Mouse (Mus musculus): Measurements from ENCODE around the gene Rbp1. TPM values are rescaled to one million over a fixed set of nuclear protein-coding genes. Genes with fewer than 3 reads are reported as not detected.

Gene Rbp1
- total and polyA plus RNA-seq, 3 experiments: 6.3 to 7.9 (median 7.4) TPM

- intact Hi-C loops (cut with DNase I): no loop called here
- 51% methylated on average over 4 of the region's 4 CpGs for WGBS
- Histone ChIP-seq H3K4me3 (no peak overlapping the region), H3K27ac (peak overlapping the region; percentile 36), H3K79me2 (replicated peaks; ENCODE audit: control insufficient read depth, insufficient read depth, low read length) (no peaks in the 10 kb centered on the region), H3K4me1 (ENCODE audit: control insufficient read depth, insufficient read depth, low read length) (peaks cover 10% of the 10 kb centered on the region), H3K9ac (ENCODE audit: low read depth, low read length) (no peak overlapping the region), H3K36me3 (ENCODE audit: control insufficient read depth, insufficient read depth, low read length) (no peaks in the 10 kb centered on the region), H3K27me3 (ENCODE audit: control insufficient read depth, insufficient read depth, low read length) (no peaks in the 10 kb centered on the region; the same call in 1 of the 2 replicates)
- peak in 1 of 2 experiments; percentile 25 for DNase-seq
- TF ChIP-seq CTCF (IDR thresholded peaks at IDR 0.05) (no peak), POLR2A (IDR thresholded peaks at IDR 0.05; ENCODE audit: insufficient read depth, low read depth, low read length) (no peak), EP300 (IDR thresholded peaks at IDR 0.05; ENCODE audit: insufficient read depth, low read depth, low read length) (no peak)
These were observed 5.3 kb downstream of the Rbp1 start for GRCm38 (mm10) chr9:98427906-98428517.

- Histone ChIP-seq H3K4me1 (ENCODE audit: control insufficient read depth, insufficient read depth, low read length) (peaks cover 10% of the 10 kb centered on the region), H3K36me3 (ENCODE audit: control insufficient read depth, insufficient read depth, low read length) (no peaks in the 10 kb centered on the region), H3K27me3 (ENCODE audit: control insufficient read depth, insufficient read depth, low read length) (no peaks in the 10 kb centered on the region), H3K79me2 (replicated peaks; ENCODE audit: control insufficient read depth, insufficient read depth, low read length) (no peaks in the 10 kb centered on the region), H3K27ac (peak overlapping the region; percentile 58), H3K9ac (ENCODE audit: low read depth, low read length) (no peak overlapping the region), H3K4me3 (no peak overlapping the region)
- peak; percentile 80 for TF ChIP-seq EP300 (IDR thresholded peaks at IDR 0.05; ENCODE audit: insufficient read depth, low read depth, low read length)
- TF ChIP-seq CTCF (IDR thresholded peaks at IDR 0.05): no peak
- 41% methylated on average over 8 of the region's 8 CpGs for WGBS
- peak; percentile 63 to 81 for DNase-seq
- intact Hi-C loops (cut with DNase I): no loop called here
These were observed 6.0 kb downstream of the Rbp1 start for GRCm38 (mm10) chr9:98428783-98429182.

GRCm38 (mm10) chr9:98429806-98430205 is 7.0 kb downstream of the Rbp1 start:
- intact Hi-C loops (cut with DNase I): no loop called here
- Histone ChIP-seq H3K9ac (ENCODE audit: low read depth, low read length) (no peak overlapping the region), H3K79me2 (replicated peaks; ENCODE audit: control insufficient read depth, insufficient read depth, low read length) (no peaks in the 10 kb centered on the region), H3K27ac (peak overlapping the region; percentile 58), H3K4me3 (no peak overlapping the region), H3K36me3 (ENCODE audit: control insufficient read depth, insufficient read depth, low read length) (no peaks in the 10 kb centered on the region), H3K27me3 (ENCODE audit: control insufficient read depth, insufficient read depth, low read length) (no peaks in the 10 kb centered on the region), H3K4me1 (ENCODE audit: control insufficient read depth, insufficient read depth, low read length) (peaks cover 10% of the 10 kb centered on the region)
- 29% methylated on average over 7 of the region's 7 CpGs for WGBS
- DNase-seq: peak; percentile 41 to 58
- TF ChIP-seq POLR2A (IDR thresholded peaks at IDR 0.05; ENCODE audit: insufficient read depth, low read depth, low read length): no peak
- no peak for TF ChIP-seq EP300 (IDR thresholded peaks at IDR 0.05; ENCODE audit: insufficient read depth, low read depth, low read length)
- no peak for TF ChIP-seq CTCF (IDR thresholded peaks at IDR 0.05)

- WGBS: 33% methylated on average over 3 of the region's 3 CpGs
- Histone ChIP-seq H3K9ac (ENCODE audit: low read depth, low read length) (no peak overlapping the region), H3K4me3 (no peak overlapping the region), H3K27ac (no peak overlapping the region), H3K79me2 (replicated peaks; ENCODE audit: control insufficient read depth, insufficient read depth, low read length) (no peaks in the 10 kb centered on the region), H3K27me3 (ENCODE audit: control insufficient read depth, insufficient read depth, low read length) (no peaks in the 10 kb centered on the region), H3K36me3 (ENCODE audit: control insufficient read depth, insufficient read depth, low read length) (no peaks in the 10 kb centered on the region), H3K4me1 (ENCODE audit: control insufficient read depth, insufficient read depth, low read length) (peaks cover 10% of the 10 kb centered on the region)
- intact Hi-C loops (cut with DNase I): no loop called here
- DNase-seq: no peak
- TF ChIP-seq CTCF (IDR thresholded peaks at IDR 0.05) (no peak), EP300 (IDR thresholded peaks at IDR 0.05; ENCODE audit: insufficient read depth, low read depth, low read length) (no peak), POLR2A (IDR thresholded peaks at IDR 0.05; ENCODE audit: insufficient read depth, low read depth, low read length) (no peak)
These were observed 7.8 kb downstream of the Rbp1 start for GRCm38 (mm10) chr9:98430528-98430927.

GRCm38 (mm10) chr9:98433021-98433420 is 10.3 kb downstream of the Rbp1 start:
- H3K4me3 ChIP-seq: no peak overlapping the region
- no peaks in the 10 kb centered on the region for H3K27me3 ChIP-seq (ENCODE audit: control insufficient read depth, insufficient read depth, low read length)
- DNase-seq: no peak
- no peak overlapping the region for H3K27ac ChIP-seq
- H3K4me1 ChIP-seq (ENCODE audit: control insufficient read depth, insufficient read depth, low read length): peaks cover 10% of the 10 kb centered on the region
- H3K9ac ChIP-seq (ENCODE audit: low read depth, low read length): no peak overlapping the region
- no peaks in the 10 kb centered on the region for H3K79me2 ChIP-seq (replicated peaks; ENCODE audit: control insufficient read depth, insufficient read depth, low read length)
- H3K36me3 ChIP-seq (ENCODE audit: control insufficient read depth, insufficient read depth, low read length): no peaks in the 10 kb centered on the region
- TF ChIP-seq EP300 (IDR thresholded peaks at IDR 0.05; ENCODE audit: insufficient read depth, low read depth, low read length) (no peak), POLR2A (IDR thresholded peaks at IDR 0.05; ENCODE audit: insufficient read depth, low read depth, low read length) (no peak), CTCF (IDR thresholded peaks at IDR 0.05) (no peak)
- WGBS: 70% methylated on average over 2 of the region's 2 CpGs
- intact Hi-C loops (cut with DNase I): no loop called here

- H3K36me3 ChIP-seq (ENCODE audit: control insufficient read depth, insufficient read depth, low read length): no peaks in the 10 kb centered on the region
- no peak overlapping the region for H3K4me3 ChIP-seq
- intact Hi-C loops (cut with DNase I): no loop called here
- 37% methylated on average over 4 of the region's 4 CpGs for WGBS
- peaks cover 7% of the 10 kb centered on the region for H3K4me1 ChIP-seq (ENCODE audit: control insufficient read depth, insufficient read depth, low read length)
- no peak for TF ChIP-seq EP300 (IDR thresholded peaks at IDR 0.05; ENCODE audit: insufficient read depth, low read depth, low read length)
- no peak for TF ChIP-seq CTCF (IDR thresholded peaks at IDR 0.05)
- TF ChIP-seq POLR2A (IDR thresholded peaks at IDR 0.05; ENCODE audit: insufficient read depth, low read depth, low read length): no peak
- DNase-seq: no peak
- H3K27me3 ChIP-seq (ENCODE audit: control insufficient read depth, insufficient read depth, low read length): no peaks in the 10 kb centered on the region
- H3K9ac ChIP-seq (ENCODE audit: low read depth, low read length): no peak overlapping the region
- H3K79me2 ChIP-seq (replicated peaks; ENCODE audit: control insufficient read depth, insufficient read depth, low read length): no peaks in the 10 kb centered on the region
- no peak overlapping the region for H3K27ac ChIP-seq
These were observed 11.3 kb downstream of the Rbp1 start for GRCm38 (mm10) chr9:98433956-98434588.

Data from heart, adult 2 months (tissue).